Mouse (Mus musculus): ENCODE measurements around the gene Tbc1d22a. TPM values are rescaled to one million over a fixed set of nuclear protein-coding genes. Genes with fewer than 3 reads are reported as not detected.

The Tbc1d22a gene
- polyA plus RNA-seq, 1 experiment, result 12.8 TPM

DNA sequence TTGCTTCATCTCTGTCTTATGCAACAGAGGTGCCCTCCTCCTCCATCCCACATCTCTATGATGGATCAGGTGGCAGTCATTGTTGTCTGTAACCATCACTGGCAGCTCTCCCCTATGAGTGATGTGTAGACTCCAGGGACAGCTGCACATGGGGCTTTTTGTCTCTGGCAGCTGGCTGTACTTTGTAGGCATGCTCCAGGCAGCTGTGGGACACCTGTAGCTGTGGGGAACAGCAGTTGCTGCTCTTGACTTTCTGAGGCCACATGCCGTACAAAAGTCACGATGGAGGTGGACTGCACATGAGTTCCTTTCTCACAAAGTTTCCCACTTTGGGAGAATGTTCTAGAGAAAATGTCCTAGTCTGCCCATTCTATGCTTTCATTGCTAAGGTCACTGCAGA is 223.1 kb downstream of the Tbc1d22a start:
- Histone ChIP-seq H3K4me3 (ENCODE audit: insufficient read depth, low read length) (no peak overlapping the region), H3K4me1 (ENCODE audit: control insufficient read depth, insufficient read depth, low read length) (no peaks in the 10 kb centered on the region)
- TF ChIP-seq CTCF (IDR thresholded peaks at IDR 0.05; ENCODE audit: borderline replicate concordance, insufficient read depth, low read length) (no peak), POLR2A (IDR thresholded peaks at IDR 0.05; ENCODE audit: low read depth, low read length) (no peak)

DNA sequence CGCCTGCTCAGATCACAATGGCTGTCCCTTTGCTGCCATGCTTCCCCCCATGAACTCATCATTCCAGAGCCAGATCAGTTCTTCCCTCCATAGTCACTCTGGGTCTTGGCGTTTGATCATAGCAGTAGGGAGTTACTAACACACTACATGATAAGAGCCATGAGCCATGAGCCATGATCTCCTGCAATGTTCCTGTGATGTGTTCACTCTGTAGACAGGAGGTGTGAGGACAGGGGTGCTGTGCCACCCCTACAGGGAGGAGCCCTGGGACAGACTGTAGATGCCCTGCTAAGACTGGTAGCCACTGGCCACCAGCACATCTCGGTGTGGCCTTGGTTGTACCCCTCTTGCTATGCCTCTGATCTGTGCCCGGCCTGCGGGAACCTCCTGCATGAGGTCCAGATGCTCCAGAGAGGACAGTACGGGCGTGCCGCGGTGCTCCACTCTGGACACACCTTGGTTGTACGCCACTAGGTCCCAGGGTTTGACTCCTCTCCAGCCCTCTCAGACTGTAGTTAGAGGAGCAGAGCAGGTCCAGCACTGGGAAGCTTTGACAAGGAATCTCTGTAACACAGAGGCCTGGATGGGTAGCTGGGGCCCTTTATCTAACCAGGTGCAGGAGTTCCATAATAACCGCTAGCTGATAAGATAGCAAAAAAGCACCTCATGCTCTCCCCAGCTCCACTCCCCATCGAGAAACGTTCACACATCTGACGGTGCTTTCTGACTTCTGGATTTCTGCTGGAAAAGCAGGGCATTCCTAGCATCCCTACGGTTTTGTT is 224.9 kb downstream of the Tbc1d22a start:
- Histone ChIP-seq H3K27ac (ENCODE audit: insufficient read depth, low read length) (no peak overlapping the region), H3K4me3 (ENCODE audit: insufficient read depth, low read length) (no peak overlapping the region), H3K4me1 (ENCODE audit: control insufficient read depth, insufficient read depth, low read length) (no peaks in the 10 kb centered on the region)
- TF ChIP-seq POLR2A (IDR thresholded peaks at IDR 0.05; ENCODE audit: low read depth, low read length), result no peak
- TF ChIP-seq CTCF (IDR thresholded peaks at IDR 0.05; ENCODE audit: borderline replicate concordance, insufficient read depth, low read length), result no peak

More for the DNA sequence above, 223.1 kb downstream of the Tbc1d22a start:
- H3K27ac ChIP-seq (ENCODE audit: insufficient read depth, low read length), result no peak overlapping the region

DNA sequence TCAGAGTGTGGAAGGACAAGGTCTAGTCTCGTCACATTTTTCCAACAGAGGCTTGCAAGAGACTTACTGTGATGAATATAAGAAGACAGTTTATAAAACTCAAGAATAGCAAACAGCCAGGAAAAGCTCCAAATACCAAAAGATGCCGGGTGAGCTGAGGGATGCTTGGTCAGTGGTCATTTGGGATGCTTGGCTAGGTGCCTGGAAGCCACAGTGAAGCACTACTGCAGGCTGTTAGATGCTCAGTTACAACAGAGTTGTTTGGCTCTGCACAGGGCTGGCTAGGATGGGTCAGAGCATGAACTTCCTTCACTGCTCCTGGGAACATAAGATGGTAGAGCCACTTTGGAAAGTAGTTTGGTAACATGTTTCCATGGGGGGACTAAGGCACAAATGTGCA is 230.0 kb downstream of the Tbc1d22a start:
- H3K27ac ChIP-seq (ENCODE audit: insufficient read depth, low read length), result no peak overlapping the region
- TF ChIP-seq CTCF (IDR thresholded peaks at IDR 0.05; ENCODE audit: borderline replicate concordance, insufficient read depth, low read length) (no peak), POLR2A (IDR thresholded peaks at IDR 0.05; ENCODE audit: low read depth, low read length) (no peak)
- no peak overlapping the region for H3K4me3 ChIP-seq (ENCODE audit: insufficient read depth, low read length)
- no peaks in the 10 kb centered on the region for H3K4me1 ChIP-seq (ENCODE audit: control insufficient read depth, insufficient read depth, low read length)

DNA sequence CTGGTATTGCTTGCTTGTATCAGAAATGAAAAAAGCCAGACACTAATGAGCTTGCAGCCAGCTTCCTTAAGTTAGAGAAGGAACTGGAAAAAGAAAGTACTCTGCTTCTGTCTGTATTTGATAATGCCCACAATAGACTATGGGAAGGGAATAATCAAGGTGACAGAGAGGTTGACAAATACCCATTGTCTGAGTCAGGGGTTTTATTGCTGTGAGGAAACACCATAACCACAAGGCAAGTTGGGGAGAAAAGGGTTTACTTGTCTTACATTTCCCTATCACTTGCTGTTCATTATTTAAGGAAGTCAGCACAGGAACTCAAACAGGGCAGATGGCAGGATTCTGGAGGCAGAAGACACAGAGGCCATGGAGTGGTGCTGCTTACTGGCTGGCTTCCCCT is 231.8 kb downstream of the Tbc1d22a start:
- Histone ChIP-seq H3K4me1 (ENCODE audit: control insufficient read depth, insufficient read depth, low read length) (no peaks in the 10 kb centered on the region), H3K27ac (ENCODE audit: insufficient read depth, low read length) (no peak overlapping the region), H3K4me3 (ENCODE audit: insufficient read depth, low read length) (no peak overlapping the region)
- TF ChIP-seq CTCF (IDR thresholded peaks at IDR 0.05; ENCODE audit: borderline replicate concordance, insufficient read depth, low read length), result no peak
- TF ChIP-seq POLR2A (IDR thresholded peaks at IDR 0.05; ENCODE audit: low read depth, low read length), result no peak

DNA sequence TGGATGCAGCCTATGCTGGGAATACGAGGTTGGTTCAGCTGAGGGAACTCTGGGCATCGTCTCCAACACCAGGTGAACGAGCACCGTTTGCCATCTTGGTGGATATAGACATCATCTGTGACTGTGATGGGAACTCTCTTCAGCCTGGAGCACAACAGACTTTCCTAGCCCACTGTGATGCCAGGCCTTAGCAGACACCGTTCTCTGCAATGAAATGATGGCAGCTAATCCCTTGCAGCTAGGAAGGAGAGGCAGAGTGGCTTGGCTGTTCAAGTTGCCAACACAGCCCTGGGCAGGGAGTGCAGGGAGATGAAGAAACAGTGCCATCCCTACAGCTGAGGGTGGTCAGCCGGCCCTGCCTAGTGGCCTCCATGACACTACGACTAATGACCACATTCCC is 233.0 kb downstream of the Tbc1d22a start:
- TF ChIP-seq POLR2A (IDR thresholded peaks at IDR 0.05; ENCODE audit: low read depth, low read length), result no peak
- TF ChIP-seq CTCF (IDR thresholded peaks at IDR 0.05; ENCODE audit: borderline replicate concordance, insufficient read depth, low read length), result no peak

DNA sequence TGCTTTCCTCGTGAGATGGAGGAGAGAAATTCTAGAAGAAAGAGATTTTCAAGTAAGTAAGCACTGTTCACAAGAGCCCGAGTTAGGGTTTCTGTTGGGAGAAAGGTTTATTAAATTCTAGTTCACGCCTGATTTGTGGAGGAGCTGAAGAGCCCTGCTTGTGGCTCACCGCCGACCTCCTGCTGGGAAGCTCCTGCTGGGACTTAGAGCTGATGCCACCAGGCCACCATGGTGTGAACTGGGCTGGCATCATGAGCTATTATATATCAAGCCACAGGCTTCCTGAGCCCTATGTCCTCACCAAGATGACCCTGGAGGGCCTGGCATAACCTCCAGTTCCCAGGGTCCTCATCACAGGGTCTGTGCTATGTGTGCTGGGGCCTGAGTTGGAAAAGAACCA is 235.0 kb downstream of the Tbc1d22a start:
- H3K27ac ChIP-seq (ENCODE audit: insufficient read depth, low read length), result no peak overlapping the region
- TF ChIP-seq POLR2A (IDR thresholded peaks at IDR 0.05; ENCODE audit: low read depth, low read length), result no peak
- TF ChIP-seq CTCF (IDR thresholded peaks at IDR 0.05; ENCODE audit: borderline replicate concordance, insufficient read depth, low read length), result no peak
- H3K4me3 ChIP-seq (ENCODE audit: insufficient read depth, low read length), result no peak overlapping the region
- H3K4me1 ChIP-seq (ENCODE audit: control insufficient read depth, insufficient read depth, low read length), result no peaks in the 10 kb centered on the region

More for the DNA sequence above, 233.0 kb downstream of the Tbc1d22a start:
- Histone ChIP-seq H3K27ac (ENCODE audit: insufficient read depth, low read length) (no peak overlapping the region), H3K4me1 (ENCODE audit: control insufficient read depth, insufficient read depth, low read length) (no peaks in the 10 kb centered on the region), H3K4me3 (ENCODE audit: insufficient read depth, low read length) (no peak overlapping the region)

DNA sequence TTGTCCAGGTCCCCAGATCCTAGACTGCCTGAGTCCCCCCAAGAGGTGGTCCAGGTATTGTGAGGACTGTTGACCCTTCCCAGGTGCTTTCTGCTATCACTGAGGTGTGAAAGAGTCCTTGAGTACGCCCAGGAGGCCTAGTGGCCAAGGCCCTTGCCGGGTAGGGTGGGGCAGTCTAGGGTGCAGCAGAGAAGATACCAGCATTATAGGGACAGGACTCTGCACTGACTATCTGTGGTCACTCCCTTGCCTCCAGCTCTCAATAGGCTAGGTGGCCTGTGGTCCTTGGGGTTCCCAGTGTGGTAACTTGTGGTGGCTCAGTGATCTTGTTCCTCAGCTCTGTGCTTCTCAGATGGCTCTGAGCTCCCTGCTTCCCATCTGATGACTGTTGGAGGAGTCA is 235.5 kb downstream of the Tbc1d22a start:
- Histone ChIP-seq H3K27ac (ENCODE audit: insufficient read depth, low read length) (no peak overlapping the region), H3K4me1 (ENCODE audit: control insufficient read depth, insufficient read depth, low read length) (no peaks in the 10 kb centered on the region), H3K4me3 (ENCODE audit: insufficient read depth, low read length) (no peak overlapping the region)
- TF ChIP-seq POLR2A (IDR thresholded peaks at IDR 0.05; ENCODE audit: low read depth, low read length) (no peak), CTCF (IDR thresholded peaks at IDR 0.05; ENCODE audit: borderline replicate concordance, insufficient read depth, low read length) (no peak)

- TF ChIP-seq POLR2A (IDR thresholded peaks at IDR 0.05; ENCODE audit: low read depth, low read length) (no peak), CTCF (IDR thresholded peaks at IDR 0.05; ENCODE audit: borderline replicate concordance, insufficient read depth, low read length) (no peak)
- H3K4me3 ChIP-seq (ENCODE audit: insufficient read depth, low read length), result no peak overlapping the region
Observed at GRCm38 (mm10) chr15:86459413-86459812, 245.2 kb downstream of the Tbc1d22a start.

GRCm38 (mm10) chr15:86462636-86463035 is 248.4 kb downstream of the Tbc1d22a start:
- no peaks in the 10 kb centered on the region for H3K4me1 ChIP-seq (ENCODE audit: control insufficient read depth, insufficient read depth, low read length)
- TF ChIP-seq CTCF (IDR thresholded peaks at IDR 0.05; ENCODE audit: borderline replicate concordance, insufficient read depth, low read length) (no peak), POLR2A (IDR thresholded peaks at IDR 0.05; ENCODE audit: low read depth, low read length) (no peak)
- no peak overlapping the region for H3K4me3 ChIP-seq (ENCODE audit: insufficient read depth, low read length)
- no peak overlapping the region for H3K27ac ChIP-seq (ENCODE audit: insufficient read depth, low read length)

More at GRCm38 (mm10) chr15:86459413-86459812, 245.2 kb downstream of the Tbc1d22a start:
- H3K4me1 ChIP-seq (ENCODE audit: control insufficient read depth, insufficient read depth, low read length), result peaks cover 3% of the 10 kb centered on the region; the same call in 1 of the 2 replicates
- no peak overlapping the region for H3K27ac ChIP-seq (ENCODE audit: insufficient read depth, low read length)

- Histone ChIP-seq H3K4me1 (ENCODE audit: control insufficient read depth, insufficient read depth, low read length) (no peaks in the 10 kb centered on the region), H3K27ac (ENCODE audit: insufficient read depth, low read length) (no peak overlapping the region), H3K4me3 (ENCODE audit: insufficient read depth, low read length) (no peak overlapping the region)
- TF ChIP-seq CTCF (IDR thresholded peaks at IDR 0.05; ENCODE audit: borderline replicate concordance, insufficient read depth, low read length), result no peak
- TF ChIP-seq POLR2A (IDR thresholded peaks at IDR 0.05; ENCODE audit: low read depth, low read length), result no peak
Observed at GRCm38 (mm10) chr15:86468082-86468481, 253.8 kb downstream of the Tbc1d22a start.
